Mouse (Mus musculus): ENCODE results near the gene Rps26.
"Not testable (repeated sequence)": the region's sequence is repeated elsewhere in the genome, so short reads cannot be mapped to it uniquely, and the experiment has no call there.

Rps26 gene

GRCm38 (mm10) chr10:128641871-128642270, 15.3 kb upstream of the Rps26 start:
- no peak for DNase-seq (ENCODE audit: low spot score in 2 of 2)

- DNase-seq (ENCODE audit: low spot score in 2 of 2), result no peak
Observed at GRCm38 (mm10) chr10:128640891-128641290, 14.3 kb upstream of the Rps26 start.

DNA sequence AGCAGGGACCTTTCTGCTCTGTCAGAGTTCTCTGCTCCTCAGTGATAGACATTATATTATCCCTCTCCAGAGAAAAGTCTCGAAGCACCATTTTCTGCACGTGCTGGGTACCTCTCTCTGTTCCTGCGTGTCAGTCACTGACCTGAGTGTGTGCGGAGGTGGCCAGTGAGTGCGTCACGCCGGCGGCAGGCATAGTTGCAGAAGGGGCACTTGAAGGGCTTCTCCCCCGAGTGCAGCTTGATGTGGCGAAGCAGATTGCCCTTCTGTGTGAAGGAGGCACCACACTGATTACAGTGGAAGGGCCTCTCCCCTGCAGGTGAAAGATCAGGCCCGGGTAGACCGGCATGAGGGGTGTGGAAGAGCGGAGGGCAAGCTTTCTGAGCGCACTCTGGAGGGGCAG, 13.5 kb upstream of the Rps26 start:
- no peak for DNase-seq (ENCODE audit: low spot score in 2 of 2)

DNA sequence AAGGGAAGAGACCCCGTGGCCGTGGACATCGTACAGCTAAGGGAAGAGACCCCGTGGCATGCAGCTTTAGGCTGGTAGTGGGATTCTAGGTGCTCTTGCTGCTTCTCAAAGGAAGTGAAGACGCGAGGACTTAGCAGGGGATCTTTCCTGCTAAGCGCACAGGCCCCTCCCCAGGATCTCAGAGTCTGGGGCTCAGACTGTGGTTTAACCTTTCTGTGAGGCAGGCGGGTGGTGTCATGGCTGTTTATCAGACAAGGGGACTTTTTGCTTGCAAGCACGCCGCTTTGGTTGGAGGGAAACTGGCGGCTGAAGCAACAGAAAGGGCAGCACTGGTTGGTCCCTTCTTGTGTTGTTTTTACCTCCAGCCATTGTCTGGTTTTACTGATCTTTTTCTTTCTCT, 10.5 kb upstream of the Rps26 start:
- peak in 1 of 2 experiments; percentile 53 for DNase-seq (ENCODE audit: low spot score in 2 of 2)

DNA sequence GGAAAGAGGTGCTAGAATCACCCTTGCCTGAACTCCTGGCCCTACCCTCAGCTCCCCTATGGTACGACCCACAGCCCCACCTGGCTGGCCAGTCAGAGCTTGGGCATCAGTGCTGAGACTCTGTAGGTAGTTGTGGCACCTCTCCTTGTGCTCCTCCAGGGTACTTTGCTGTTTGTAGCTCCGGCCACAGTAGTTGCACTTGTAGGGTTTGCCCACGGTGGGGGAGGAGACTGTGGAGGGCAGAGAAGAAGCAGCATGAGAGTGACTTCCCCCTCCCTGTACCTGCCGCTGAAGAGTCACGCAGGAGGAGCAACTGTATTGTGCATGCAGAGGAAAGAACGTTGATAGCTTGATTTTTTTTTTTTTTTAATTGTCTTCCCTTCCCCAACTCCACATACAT, 10.0 kb upstream of the Rps26 start:
- peak in 1 of 2 experiments; percentile 55 for DNase-seq (ENCODE audit: low spot score in 2 of 2)

GRCm38 (mm10) chr10:128635697-128636096, 9.2 kb upstream of the Rps26 start:
- DNase-seq (ENCODE audit: low spot score in 2 of 2), result no peak

- DNase-seq (ENCODE audit: low spot score in 2 of 2), result no peak
Observed at GRCm38 (mm10) chr10:128631571-128631970, 5.0 kb upstream of the Rps26 start.

DNA sequence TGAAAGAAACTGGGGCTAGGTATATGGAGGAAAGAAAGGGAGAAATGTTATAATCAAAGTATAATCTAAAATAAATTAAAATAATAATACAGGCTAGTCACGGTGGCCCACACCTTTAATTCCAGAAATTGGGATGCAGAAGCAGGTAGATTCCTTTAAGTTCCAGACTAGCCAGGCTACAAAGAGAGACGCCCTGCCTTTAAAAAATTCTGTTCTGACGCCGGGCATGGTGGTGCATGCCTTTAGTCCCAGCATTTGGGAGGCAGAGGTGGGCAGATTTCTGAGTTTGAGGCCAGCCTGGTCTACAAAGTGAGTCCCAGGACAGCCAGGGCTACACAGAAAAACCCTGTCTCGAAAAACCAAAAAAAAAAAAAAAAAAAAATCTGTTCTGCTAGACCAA, 3.8 kb upstream of the Rps26 start:
- DNase-seq (ENCODE audit: low spot score in 2 of 2), result not testable (repeated sequence)

GRCm38 (mm10) chr10:128629746-128630145, 3.2 kb upstream of the Rps26 start:
- peak in 1 of 2 experiments; percentile 26 for DNase-seq (ENCODE audit: low spot score in 2 of 2)

DNA sequence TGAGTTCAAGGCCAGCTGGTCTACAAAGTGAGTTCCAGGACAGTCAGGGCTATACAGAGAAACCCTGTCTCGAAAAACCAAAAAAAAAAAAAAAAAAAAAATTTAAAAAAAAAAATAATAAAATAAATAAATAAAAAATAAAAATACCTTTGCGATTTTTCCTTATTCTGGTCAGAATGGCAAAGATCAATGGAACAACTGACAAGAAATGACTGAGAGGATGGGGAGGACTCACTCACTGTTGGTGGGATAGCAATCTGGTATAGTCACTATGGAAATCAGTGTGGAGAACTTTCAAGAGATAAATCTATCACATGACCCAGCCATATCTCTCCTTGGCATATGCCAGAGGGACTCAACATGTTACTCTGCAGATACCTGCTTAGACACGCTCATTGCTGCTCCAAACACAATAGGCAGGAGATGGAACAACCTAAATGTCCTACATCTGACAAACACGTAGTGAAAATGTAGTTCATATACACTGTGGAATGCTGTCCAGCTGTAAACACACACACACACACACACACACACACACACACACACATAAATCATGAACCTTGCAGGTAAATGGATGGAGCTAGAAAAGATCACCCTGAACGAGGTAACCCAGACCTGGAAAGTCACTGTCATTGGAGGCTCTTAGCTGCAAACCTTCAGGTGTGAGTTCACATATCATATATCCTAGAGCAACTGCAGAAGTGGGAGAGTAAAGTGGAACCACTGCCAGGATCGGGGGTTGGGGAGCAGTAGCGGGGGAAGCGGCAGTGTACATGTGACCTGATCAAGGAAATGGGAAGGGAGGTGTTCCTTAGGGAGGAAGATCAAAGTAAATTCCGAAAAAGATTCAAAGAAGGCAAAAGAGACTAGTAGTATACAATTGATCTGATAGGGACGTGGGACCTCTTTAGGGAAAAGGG, 1.1 kb upstream of the Rps26 start:
- no peak for DNase-seq (ENCODE audit: low spot score in 2 of 2)

DNA sequence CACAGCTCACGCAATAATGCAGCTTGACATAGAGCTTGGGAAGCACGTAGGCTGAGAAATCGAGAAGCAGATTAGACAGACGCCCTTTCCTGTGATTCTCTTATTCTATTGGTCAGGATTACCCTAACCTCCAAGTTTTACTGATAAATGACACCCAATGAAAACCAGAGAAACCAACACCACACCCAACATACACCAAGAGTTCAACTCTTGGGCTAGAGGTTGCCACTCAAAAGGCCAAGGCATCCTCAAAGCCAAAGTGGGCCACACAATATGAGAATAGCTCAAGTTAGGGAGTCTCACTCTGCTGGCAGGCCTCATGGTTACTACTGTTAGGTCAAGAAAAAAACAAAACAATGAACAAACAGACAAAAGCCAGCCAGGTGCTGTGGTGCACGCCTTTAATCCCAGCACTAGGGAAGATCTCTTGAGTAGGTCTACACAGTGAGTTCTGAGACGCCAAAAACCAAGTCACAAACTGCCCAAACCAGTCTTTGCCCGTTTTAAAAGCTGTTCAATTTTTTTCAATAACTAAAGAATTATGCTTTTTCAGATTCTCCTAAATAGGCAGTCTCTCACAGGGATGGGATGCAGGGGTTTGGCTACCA, 1.2 kb downstream of the Rps26 start:
- DNase-seq (ENCODE audit: low spot score in 2 of 2), result no peak

DNA sequence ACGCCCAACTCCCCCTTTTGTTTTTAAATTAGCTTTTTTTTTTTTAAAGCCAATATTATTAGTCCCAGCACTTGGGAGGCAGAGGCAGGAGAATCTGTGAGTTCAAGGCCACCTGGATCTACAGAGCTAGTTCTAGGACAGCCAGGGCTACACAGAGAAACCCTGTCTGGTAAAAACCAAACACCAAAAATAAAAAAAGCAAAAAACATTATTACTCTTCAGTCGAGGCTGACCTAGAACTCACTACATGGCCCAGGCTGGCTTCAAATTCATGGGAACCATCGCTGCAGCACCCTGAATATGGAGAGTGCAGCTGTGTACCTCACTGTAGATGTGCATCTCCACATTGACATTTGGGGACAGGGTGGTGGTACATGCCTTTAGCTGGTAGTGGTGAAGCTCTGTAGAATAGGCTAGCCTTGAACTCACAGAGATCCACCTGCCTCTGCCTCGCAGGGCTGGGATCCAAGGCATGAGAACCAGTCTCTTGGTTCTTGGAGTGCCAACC, 3.4 kb downstream of the Rps26 start:
- DNase-seq (ENCODE audit: low spot score in 2 of 2), result not testable (repeated sequence)

GRCm38 (mm10) chr10:128622702-128623101, 3.8 kb downstream of the Rps26 start:
- DNase-seq (ENCODE audit: low spot score in 2 of 2), result no peak

DNA sequence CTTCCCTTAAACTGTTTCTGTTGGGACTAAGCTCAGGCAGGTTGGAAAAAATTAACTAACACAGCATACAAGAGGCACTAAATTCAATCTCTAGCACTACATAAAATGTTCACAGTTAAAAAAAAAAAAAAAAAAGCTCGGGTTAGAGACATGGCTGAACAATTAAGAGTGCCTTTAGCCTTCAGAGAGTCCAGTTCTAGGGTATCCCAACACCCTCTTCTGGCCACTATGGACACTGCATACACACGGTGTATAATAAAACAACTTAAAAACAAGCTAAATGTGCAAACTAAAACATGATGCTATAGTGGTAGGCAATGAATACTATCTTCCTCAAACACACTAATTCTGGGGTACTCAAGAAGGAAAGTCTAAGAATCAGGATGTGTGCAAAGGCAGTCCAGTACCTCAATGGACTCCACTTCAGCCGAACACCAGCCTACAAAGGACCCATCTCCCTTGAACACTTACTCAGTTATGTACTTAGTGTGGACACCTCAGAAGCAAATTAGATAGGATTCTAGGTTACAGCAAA, 4.5 kb downstream of the Rps26 start:
- DNase-seq (ENCODE audit: low spot score in 2 of 2), result no peak

DNA sequence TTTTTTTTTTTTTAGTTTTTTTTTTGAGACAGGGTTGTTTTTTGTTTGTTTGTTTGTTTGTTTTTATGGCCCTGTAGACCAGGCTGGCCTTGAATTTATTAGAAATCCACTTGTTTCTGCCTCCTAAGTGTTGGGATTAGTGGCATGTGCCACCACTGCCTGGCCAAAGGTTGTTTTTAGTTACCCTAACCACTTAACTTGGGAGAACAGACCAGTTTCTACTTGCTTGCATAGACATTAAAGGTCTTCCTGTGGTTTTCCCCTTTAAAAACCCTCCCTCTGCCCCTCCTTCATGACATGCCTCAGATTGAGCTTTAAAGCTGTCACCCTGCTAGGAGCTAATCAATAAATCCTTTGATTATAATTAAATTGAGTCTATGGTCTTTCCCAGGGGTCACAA, 6.3 kb downstream of the Rps26 start:
- DNase-seq (ENCODE audit: low spot score in 2 of 2), result no peak

GRCm38 (mm10) chr10:128619148-128619547, 7.4 kb downstream of the Rps26 start:
- DNase-seq (ENCODE audit: low spot score in 2 of 2), result not testable (repeated sequence)

DNA sequence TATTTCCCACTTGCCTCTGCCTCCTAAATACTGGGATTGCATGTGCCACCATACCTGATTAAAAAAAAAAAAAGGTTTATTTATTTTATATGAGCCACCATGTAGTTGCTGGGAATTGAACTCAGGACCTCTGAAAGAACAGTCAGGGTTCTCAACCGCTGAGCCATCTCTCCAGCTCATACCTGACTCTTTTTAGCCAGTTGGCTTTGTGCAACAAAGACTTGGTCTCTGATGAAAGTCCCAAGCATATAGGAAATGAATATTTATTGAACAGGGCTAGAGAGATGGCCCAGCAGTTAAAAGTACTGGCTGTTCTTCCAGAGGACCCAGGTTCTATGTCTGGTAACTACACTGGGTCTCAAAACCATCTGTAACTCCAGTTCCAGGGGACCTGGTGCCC, 8.0 kb downstream of the Rps26 start:
- DNase-seq (ENCODE audit: low spot score in 2 of 2), result no peak

DNA sequence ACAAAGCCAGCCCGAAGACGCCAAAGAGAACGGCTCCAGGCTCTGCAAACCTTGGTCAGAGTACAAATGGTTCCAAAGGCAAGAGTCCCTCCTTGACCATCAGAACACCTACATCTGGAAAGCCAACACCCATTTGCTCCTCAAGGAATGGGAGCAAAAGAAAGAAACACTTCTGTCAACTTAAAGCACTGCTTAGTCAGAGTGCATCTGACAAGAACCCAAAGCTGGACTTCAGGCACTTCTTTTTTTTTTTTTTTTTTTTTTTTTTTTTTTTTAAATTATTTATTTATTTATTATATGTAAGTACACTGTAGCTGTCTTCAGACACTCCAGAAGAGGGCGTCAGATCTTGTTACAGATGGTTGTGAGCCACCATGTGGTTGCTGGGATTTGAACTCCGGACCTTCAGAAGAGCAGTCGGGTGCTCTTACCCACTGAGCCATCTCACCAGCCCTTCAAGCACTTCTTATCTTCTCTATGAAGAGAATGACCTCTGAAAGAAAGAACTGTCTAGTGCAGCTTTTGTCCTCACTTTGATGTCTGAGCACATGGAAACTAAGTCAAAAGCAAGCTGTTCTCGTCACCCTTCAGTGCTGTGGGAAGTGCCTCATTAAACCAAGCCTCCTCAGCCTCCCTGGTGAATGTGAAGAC, 10.6 kb downstream of the Rps26 start:
- not testable (repeated sequence) for DNase-seq (ENCODE audit: low spot score in 2 of 2)

GRCm38 (mm10) chr10:128614934-128615333, 11.6 kb downstream of the Rps26 start:
- no peak for DNase-seq (ENCODE audit: low spot score in 2 of 2)

DNA sequence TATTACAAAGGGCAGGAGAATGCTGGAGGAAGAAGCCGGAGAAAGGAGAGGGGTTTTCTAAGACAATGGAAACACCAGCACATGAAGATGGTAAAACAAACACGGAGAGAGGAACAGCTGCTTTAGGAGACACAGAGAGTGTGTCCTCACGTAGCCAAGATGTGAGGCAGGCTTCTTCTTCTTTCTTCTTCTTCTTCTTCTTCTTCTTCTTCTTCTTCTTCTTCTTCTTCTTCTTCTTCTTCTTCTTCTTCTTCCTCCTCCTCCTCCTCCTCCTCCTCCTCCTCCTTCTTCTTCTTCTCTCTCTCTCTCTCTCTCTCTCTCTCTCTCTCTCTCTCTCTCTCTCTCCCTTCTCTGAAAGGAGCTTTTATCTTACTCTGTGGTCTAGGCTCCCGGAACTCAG, 12.7 kb downstream of the Rps26 start:
- not testable (repeated sequence) for DNase-seq (ENCODE audit: low spot score in 2 of 2)

DNA sequence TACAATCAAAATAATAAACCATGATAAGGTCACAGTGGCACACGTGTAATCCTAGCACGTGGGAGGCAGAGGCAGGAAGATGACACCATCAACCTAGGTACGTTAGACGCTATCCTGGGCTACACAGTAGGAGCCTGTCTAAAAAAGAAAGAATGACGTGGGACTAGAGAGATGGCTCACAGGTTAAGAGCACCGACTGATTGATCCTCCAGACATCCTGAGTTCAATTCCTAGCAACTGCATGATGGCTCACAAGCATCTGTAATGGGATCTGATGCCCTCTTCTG, 13.4 kb downstream of the Rps26 start:
- DNase-seq (ENCODE audit: low spot score in 2 of 2), result no peak

- DNase-seq (ENCODE audit: low spot score in 2 of 2), result peak; percentile 68 to 88
Observed at GRCm38 (mm10) chr10:128612433-128613153, 14.0 kb downstream of the Rps26 start.
